Mouse (Mus musculus) erythroblast, embryonic 14.5 days (primary cell): Measurements from ENCODE around the gene Msi2. TPM values are rescaled to one million over a fixed set of nuclear protein-coding genes. Genes with fewer than 3 reads are reported as not detected.

Experiments used
- H3K27me3 ChIP-seq: 2 replicates; pipeline ENCODE4 v1.6.1; 2012; ENCODE audit warnings: inconsistent platforms; ENCODE audit not compliant: control insufficient read depth
- H3K36me3 ChIP-seq: 2 replicates; pipeline ENCODE4 v1.6.1; 2012; ENCODE audit warnings: mild to moderate bottlenecking, inconsistent platforms; ENCODE audit not compliant: control insufficient read depth
- H3K4me1 ChIP-seq: 2 replicates; pipeline ENCODE4 v1.6.1; 2012; ENCODE audit warnings: inconsistent platforms; ENCODE audit not compliant: control insufficient read depth
- H3K4me3 ChIP-seq: replicated peaks from 2 replicates; pipeline ENCODE3; 2012; ENCODE audit warnings: moderate library complexity, mild to moderate bottlenecking, inconsistent platforms
- H3K9me3 ChIP-seq: 2 replicates; pipeline ENCODE4 v1.6.1; 2012; ENCODE audit warnings: low read length, inconsistent platforms, mixed read lengths; ENCODE audit not compliant: control insufficient read depth
- GATA1 ChIP-seq: IDR thresholded peaks from 2 replicates; pipeline ENCODE4 v1.6.1; 2012; ENCODE audit warnings: low read length, inconsistent platforms, mixed read lengths
- TAL1 ChIP-seq: IDR thresholded peaks from 3 replicates; pipeline ENCODE4 v1.6.1; 2012; ENCODE audit warnings: low read length, inconsistent platforms, mixed read lengths
- polyA plus RNA-seq: library from polyadenylated mRNA; stranded (reverse); fragments of >175 nt; gene quantifications from 2 replicates; pipeline ENCODE4 v1.2.3, GENCODE M21; 2012

Gene Msi2
- polyA plus RNA-seq, 1 experiment: 0.45 TPM

DNA sequence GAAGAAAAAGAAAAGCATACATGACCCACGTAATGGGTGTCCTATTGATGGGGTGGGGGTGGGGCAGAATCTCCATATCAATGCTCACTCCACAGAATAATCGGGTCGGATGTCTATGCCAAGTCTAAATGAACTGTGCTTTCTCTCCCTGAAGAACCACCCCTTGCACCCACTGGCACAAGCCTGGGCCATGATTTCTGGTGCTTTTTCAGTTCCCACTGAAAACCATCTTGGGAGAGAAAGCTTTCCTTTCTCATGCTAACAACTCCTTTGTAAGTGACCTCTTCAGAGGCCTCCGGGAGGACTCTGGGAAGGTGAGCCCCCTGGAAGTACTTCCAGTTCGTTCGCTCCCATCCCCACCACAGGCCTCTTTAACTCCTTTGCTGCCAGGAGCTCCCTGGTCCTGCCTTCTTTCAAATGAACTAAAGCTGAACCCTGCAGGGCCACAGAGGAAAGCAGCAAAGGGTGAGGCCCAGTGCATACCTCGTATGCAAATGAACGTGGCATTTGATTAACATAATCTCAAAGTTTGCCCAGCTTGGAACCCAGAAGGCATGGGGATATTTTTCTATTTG, 135.0 kb downstream of the Msi2 start:
- no peaks in the 10 kb centered on the region for H3K4me1 ChIP-seq
- peaks cover 3% of the 10 kb centered on the region; the same call in 1 of the 2 replicates for H3K36me3 ChIP-seq
- no peak overlapping the region for H3K4me3 ChIP-seq
- no peak for TF ChIP-seq GATA1
- no peak for TF ChIP-seq TAL1
- no peaks in the 10 kb centered on the region for H3K27me3 ChIP-seq
- no peaks in the 10 kb centered on the region for H3K9me3 ChIP-seq

DNA sequence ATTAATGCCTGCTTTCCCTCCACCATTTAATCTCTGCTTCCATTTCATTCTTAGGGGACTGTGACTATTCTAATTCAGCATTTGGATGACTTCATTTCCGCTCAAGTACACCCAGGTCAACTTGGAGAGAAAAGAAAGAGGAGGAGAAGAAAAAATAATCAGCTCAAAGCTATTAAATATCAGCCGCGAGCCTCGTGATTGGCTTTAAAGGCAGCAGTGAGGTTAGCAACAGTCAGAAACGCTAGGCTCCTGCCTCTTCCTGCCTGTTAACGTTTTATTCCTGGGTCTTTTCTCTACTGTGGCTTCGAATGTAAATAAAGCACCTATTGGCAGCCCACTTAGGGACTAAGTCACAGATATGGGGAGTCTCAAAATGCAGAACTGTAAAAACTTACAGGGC, 135.5 kb downstream of the Msi2 start:
- Histone ChIP-seq H3K36me3 (no peaks in the 10 kb centered on the region), H3K27me3 (no peaks in the 10 kb centered on the region), H3K9me3 (no peaks in the 10 kb centered on the region), H3K4me3 (no peak overlapping the region), H3K4me1 (no peaks in the 10 kb centered on the region)
- TF ChIP-seq GATA1 (no peak), TAL1 (no peak)

DNA sequence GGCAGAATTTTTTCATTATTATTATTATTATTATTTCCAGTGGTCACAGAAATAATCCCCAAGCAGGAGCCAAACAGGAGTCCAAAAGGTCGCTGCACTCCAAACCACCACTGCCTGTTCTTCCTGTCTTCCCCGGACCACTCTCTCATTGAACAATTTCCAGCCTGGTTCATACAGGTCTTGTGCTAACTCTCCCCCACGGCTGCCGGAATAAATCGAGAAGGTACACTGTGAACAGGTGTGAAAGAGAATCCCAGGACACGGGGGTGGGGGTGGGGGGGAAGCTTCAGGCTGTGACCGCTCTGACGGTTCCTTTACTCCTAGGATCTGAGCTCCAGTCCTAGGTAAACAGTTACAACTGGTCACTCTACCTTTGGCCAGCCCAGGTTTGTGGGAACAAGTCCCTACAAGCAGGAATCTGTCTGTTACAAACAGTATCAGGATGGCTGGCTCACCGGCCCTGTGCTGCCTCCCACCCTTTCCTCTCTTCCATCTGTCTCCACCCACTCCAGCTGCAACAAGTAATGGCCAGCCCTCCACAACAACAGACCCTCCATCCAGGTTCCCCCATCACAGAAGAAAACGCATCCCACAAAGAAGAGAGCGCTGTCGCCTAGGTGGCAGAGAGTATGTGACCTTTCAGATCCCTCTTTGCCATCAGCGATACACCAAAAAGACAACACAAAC, 136.1 kb downstream of the Msi2 start:
- H3K27me3 ChIP-seq: no peaks in the 10 kb centered on the region
- H3K4me1 ChIP-seq: no peaks in the 10 kb centered on the region
- H3K36me3 ChIP-seq: no peaks in the 10 kb centered on the region
- no peak overlapping the region for H3K4me3 ChIP-seq
- H3K9me3 ChIP-seq: no peaks in the 10 kb centered on the region
- TF ChIP-seq TAL1 (no peak), GATA1 (no peak)

DNA sequence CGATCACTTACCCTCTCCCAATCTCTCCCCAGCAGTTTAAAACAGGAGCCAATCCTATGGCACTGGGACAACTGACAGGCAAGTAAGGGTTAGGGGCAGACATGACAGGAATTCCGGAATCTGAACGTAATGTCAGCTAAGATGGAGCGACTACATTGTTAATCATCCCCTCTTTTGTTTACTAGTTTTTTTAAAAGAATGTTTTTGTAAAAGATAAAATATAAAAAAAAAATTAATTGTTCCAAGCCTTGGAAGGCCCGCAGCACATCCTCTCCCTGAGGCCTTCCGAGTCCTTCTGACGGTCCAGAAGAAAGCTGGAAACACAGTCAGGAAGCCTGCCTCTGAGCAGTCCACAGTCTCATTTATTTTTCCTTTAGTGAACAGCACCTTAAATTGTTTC, 136.9 kb downstream of the Msi2 start:
- Histone ChIP-seq H3K27me3 (no peaks in the 10 kb centered on the region), H3K9me3 (no peaks in the 10 kb centered on the region), H3K36me3 (no peaks in the 10 kb centered on the region), H3K4me3 (no peak overlapping the region), H3K4me1 (no peaks in the 10 kb centered on the region)
- TF ChIP-seq TAL1 (no peak), GATA1 (no peak)

DNA sequence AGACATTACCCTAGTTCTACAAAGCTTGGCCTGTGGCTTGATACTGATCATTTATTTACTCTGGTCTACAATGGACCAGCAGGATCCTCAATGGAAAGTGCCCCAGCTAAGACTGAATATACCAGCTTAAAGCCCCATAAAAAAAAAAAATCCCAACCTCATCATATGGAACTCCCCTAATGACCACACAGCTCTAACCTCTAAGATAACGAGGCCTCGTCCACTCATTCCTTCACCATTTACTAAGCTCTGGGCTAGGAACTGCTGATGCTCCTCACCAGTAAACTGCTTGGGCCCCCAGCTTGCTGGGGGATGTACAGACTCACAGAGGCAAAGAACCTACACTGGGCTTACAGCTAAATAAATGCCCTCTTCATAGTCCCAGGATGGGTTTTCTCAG, 139.6 kb downstream of the Msi2 start:
- TF ChIP-seq GATA1 (no peak), TAL1 (no peak)
- Histone ChIP-seq H3K4me1 (no peaks in the 10 kb centered on the region), H3K9me3 (no peaks in the 10 kb centered on the region), H3K4me3 (no peak overlapping the region), H3K36me3 (no peaks in the 10 kb centered on the region), H3K27me3 (no peaks in the 10 kb centered on the region)

DNA sequence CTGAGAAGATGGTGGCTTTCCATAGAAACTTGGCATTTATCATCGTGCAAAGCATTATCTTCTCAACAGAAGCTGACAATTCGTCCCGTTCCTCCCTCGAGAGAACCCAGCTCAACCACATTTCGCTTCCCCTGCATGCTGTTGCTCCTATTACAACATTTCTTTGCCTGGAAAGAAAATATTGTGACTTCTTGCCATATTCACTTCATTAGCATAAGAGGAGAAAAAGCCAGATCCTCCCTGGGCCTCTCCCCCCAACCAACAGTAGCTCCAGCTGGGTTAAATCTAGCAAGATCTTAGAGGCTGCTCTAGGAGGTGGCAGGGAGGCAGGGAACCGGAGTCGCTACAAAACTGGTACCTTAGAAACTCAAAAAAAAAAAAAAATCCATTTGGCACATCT, 141.2 kb downstream of the Msi2 start:
- H3K9me3 ChIP-seq: no peaks in the 10 kb centered on the region
- no peaks in the 10 kb centered on the region for H3K27me3 ChIP-seq
- H3K4me3 ChIP-seq: no peak overlapping the region
- TF ChIP-seq GATA1: no peak
- no peak for TF ChIP-seq TAL1
- H3K36me3 ChIP-seq: no peaks in the 10 kb centered on the region
- no peaks in the 10 kb centered on the region for H3K4me1 ChIP-seq

DNA sequence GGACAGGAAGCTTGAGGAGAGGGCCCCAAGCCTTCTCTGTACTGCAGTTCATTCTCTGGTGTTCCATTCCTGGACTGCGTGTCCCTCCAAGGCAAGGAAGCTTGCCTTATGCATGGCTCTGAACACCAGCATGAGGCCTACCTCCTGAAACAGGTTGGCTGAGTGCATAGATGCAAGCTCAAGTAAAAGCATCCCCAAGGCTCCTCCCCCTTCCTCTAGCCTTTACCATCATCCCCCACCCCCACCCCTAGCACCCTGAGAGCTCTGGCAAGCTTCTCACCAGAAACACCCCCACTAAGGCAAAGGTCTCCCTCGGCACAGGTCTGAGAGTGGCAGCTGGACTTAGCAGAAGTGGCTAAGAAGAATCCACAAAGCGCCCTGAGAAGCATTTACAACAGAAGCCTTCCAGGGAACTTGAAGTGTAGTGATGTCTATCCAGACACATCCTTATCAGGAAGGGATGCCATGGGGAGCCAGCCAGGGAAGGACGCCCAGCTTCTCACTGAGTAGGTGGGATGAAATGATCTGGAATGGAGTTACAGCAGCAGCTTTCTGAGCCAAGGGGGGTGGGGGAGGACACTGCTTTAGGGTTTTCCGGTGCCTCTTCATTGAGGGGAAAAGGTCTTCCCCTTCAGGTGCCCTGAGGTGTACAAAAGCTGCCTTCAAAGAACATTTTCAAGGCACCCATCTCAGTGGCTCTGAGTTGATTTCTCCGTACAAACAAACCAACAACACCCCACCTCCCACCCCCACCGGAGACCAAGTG, 141.9 kb downstream of the Msi2 start:
- Histone ChIP-seq H3K36me3 (no peaks in the 10 kb centered on the region), H3K4me1 (no peaks in the 10 kb centered on the region), H3K27me3 (no peaks in the 10 kb centered on the region), H3K4me3 (no peak overlapping the region), H3K9me3 (no peaks in the 10 kb centered on the region)
- TF ChIP-seq TAL1 (no peak), GATA1 (no peak)

DNA sequence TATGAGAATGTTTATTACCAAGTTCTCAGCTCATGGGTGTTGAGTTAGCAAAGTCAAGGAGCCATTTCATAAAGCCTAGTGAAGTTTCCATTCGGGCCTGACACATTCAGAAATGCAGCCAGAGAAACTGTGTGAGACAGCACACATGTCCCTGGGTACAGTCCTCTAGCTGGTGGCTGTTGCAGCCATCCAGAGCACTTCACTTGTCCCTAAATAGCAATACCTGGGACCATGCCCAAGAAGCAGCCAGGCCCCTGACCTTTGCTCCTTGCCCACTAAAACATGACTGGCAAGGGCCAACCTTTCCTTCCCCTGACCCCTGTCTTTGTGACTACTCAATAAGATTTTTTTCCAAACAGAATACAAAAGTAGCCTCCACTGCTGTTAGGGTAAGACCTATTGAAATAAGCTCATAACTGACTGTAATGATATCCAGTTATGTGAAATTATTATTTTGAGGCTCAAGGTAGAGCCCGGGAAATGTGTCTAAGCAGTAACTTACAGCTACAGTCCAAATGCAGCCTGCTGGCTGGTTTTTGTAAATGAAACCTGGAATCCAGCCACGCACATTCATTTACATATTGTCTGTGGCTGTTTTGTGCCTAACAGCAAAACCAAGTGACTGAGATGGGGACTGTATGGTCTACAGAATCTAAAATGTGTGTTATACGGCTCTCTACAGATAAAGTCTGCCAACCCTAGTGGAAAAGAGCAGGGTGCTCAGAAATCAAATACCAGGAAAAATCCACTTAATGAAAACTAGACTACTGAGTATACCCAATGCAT, 143.5 kb downstream of the Msi2 start:
- Histone ChIP-seq H3K4me3 (no peak overlapping the region), H3K27me3 (no peaks in the 10 kb centered on the region), H3K36me3 (no peaks in the 10 kb centered on the region), H3K4me1 (no peaks in the 10 kb centered on the region), H3K9me3 (no peaks in the 10 kb centered on the region)
- TF ChIP-seq GATA1: no peak
- no peak for TF ChIP-seq TAL1

DNA sequence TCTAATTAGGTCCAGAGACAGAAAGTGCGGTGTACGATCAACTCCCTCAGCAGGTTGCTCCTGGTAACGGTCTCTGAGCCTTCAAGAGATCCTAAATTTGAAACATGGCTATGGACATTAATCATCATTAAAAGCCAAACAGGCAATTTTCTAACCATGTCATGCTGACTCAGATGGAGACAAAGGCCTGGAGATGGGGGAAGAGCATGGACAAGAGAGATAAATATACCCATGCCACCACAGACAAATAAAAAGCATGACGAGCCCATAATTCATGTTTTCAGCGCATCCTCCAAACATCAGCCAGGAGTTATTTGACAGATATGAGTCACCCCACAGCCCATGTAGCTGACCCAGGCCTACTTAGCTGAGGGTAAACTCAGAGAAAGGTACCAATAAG, 145.3 kb downstream of the Msi2 start:
- Histone ChIP-seq H3K27me3 (no peaks in the 10 kb centered on the region), H3K9me3 (no peaks in the 10 kb centered on the region), H3K4me1 (no peaks in the 10 kb centered on the region), H3K4me3 (no peak overlapping the region), H3K36me3 (no peaks in the 10 kb centered on the region)
- TF ChIP-seq TAL1: no peak
- no peak for TF ChIP-seq GATA1
